Mouse (Mus musculus) neural tube, embryonic 13.5 days (tissue): ENCODE measurements around the gene Mif4gd. TPM values are rescaled to one million over a fixed set of nuclear protein-coding genes. Genes with fewer than 3 reads are reported as not detected.

Experiments used
- ATAC-seq: fragments of 200-750 bp; cut with Nextera tagmentation; 2 replicates; pipeline ENCODE4 v1.8.0; 2017; ENCODE audit warnings: low read depth, mild to moderate bottlenecking, moderate TSS enrichment, moderate library complexity
- H3K27ac ChIP-seq: fragments of 300-500 bp; sonication (generic); replicated peaks from 2 replicates; pipeline ENCODE4 v1.5.1; 2015; ENCODE audit warnings: moderate library complexity, mild to moderate bottlenecking, inconsistent platforms
- H3K27me3 ChIP-seq: fragments of 300-500 bp; sonication (generic); 2 replicates; pipeline ENCODE4 v1.6.1; 2015; ENCODE audit warnings: mild to moderate bottlenecking, inconsistent platforms
- H3K36me3 ChIP-seq: fragments of 300-500 bp; sonication (generic); 2 replicates; pipeline ENCODE4 v1.6.1; 2015; ENCODE audit warnings: mild to moderate bottlenecking, inconsistent platforms
- H3K4me1 ChIP-seq: fragments of 300-500 bp; sonication (generic); replicated peaks from 2 replicates; pipeline ENCODE4 v1.6.1; 2015; ENCODE audit warnings: inconsistent platforms
- H3K4me2 ChIP-seq: fragments of 300-500 bp; sonication (generic); 2 replicates; pipeline ENCODE4 v1.6.1; 2015; ENCODE audit warnings: inconsistent platforms, mild to moderate bottlenecking, moderate library complexity
- H3K4me3 ChIP-seq: fragments of 300-500 bp; sonication (generic); 2 replicates; pipeline ENCODE4 v1.5.1; 2015; ENCODE audit warnings: mild to moderate bottlenecking, inconsistent platforms
- H3K9ac ChIP-seq: fragments of 300-500 bp; sonication (generic); 2 replicates; pipeline ENCODE4 v1.6.1; 2015; ENCODE audit warnings: moderate library complexity, mild to moderate bottlenecking, inconsistent platforms
- H3K9me3 ChIP-seq: fragments of 300-500 bp; sonication (generic); 2 replicates; pipeline ENCODE4 v1.6.1; 2016; ENCODE audit warnings: inconsistent platforms
- WGBS: fragments of 180-500 bp; shearing (Covaris S2); methylation state at CpG from one replicate; pipeline ENCODE4 v1.1.7; 2015; 5-methylcytosine and 5-hydroxymethylcytosine counted together
- polyA plus RNA-seq: library from polyadenylated mRNA; unstranded; fragments of >200 nt; fragmentation: Nextera tagmentation; extraction: Ambion mirVana; gene quantifications from 2 replicates; pipeline ENCODE4 v1.2.1, GENCODE M21; 2015

Mif4gd gene
- polyA plus RNA-seq, 1 experiment from 2014 or later: 12.0 TPM

- ATAC-seq: no peak
- Histone ChIP-seq H3K4me2 (no peak overlapping the region), H3K9ac (no peak overlapping the region), H3K27ac (no peak overlapping the region), H3K9me3 (no peaks in the 10 kb centered on the region), H3K27me3 (no peaks in the 10 kb centered on the region), H3K4me1 (no peaks in the 10 kb centered on the region), H3K36me3 (peaks cover 96% of the 10 kb centered on the region), H3K4me3 (no peak overlapping the region)
- WGBS: 91% methylated on average over 7 of the region's 7 CpGs
Observed at GRCm38 (mm10) chr11:115585573-115586100, 27.1 kb downstream of the Mif4gd start.

- ATAC-seq: no peak
- Histone ChIP-seq H3K27ac (no peak overlapping the region), H3K9me3 (no peaks in the 10 kb centered on the region), H3K4me3 (no peak overlapping the region), H3K4me1 (no peaks in the 10 kb centered on the region), H3K4me2 (no peak overlapping the region), H3K9ac (no peak overlapping the region), H3K36me3 (peaks cover 93% of the 10 kb centered on the region), H3K27me3 (no peaks in the 10 kb centered on the region)
- WGBS: 86% methylated on average over 10 of the region's 10 CpGs
Observed at GRCm38 (mm10) chr11:115584376-115585073, 28.2 kb downstream of the Mif4gd start.

GRCm38 (mm10) chr11:115582913-115583606 lies 29.7 kb downstream of the Mif4gd start:
- Histone ChIP-seq H3K27me3 (no peaks in the 10 kb centered on the region), H3K9ac (no peak overlapping the region), H3K9me3 (no peaks in the 10 kb centered on the region), H3K4me2 (no peak overlapping the region), H3K4me3 (no peak overlapping the region), H3K4me1 (no peaks in the 10 kb centered on the region), H3K36me3 (peaks cover 96% of the 10 kb centered on the region), H3K27ac (0 out of 2 replicates have a peak overlapping the region, but pooled peaks have one; percentile 13)
- WGBS: 81% methylated on average over 10 of the region's 10 CpGs
- no peak for ATAC-seq

- no peak overlapping the region for H3K4me2 ChIP-seq
- no peak overlapping the region for H3K27ac ChIP-seq
- H3K27me3 ChIP-seq: no peaks in the 10 kb centered on the region
- no peaks in the 10 kb centered on the region for H3K4me1 ChIP-seq
- no peak for ATAC-seq
- no peaks in the 10 kb centered on the region for H3K9me3 ChIP-seq
- peaks cover 72% of the 10 kb centered on the region for H3K36me3 ChIP-seq
- H3K4me3 ChIP-seq: no peak overlapping the region
- H3K9ac ChIP-seq: no peak overlapping the region
Observed at GRCm38 (mm10) chr11:115579080-115579479, 33.7 kb downstream of the Mif4gd start.

- H3K36me3 ChIP-seq: peaks cover 38% of the 10 kb centered on the region
Observed at GRCm38 (mm10) chr11:115564961-115565360, 47.8 kb downstream of the Mif4gd start.

GRCm38 (mm10) chr11:115564064-115564809 lies 48.5 kb downstream of the Mif4gd start, which contains the start of gene Nup85:
Nup85 (plus strand) TSS chr11:115564434.
- no peaks in the 10 kb centered on the region for H3K27me3 ChIP-seq
- H3K4me1 ChIP-seq: peaks cover 15% of the 10 kb centered on the region
- H3K9me3 ChIP-seq: no peaks in the 10 kb centered on the region
- peak within 1 kb of the TSS; percentile 85 for H3K4me3 ChIP-seq
- peak within 1 kb of the TSS; percentile 82 for H3K27ac ChIP-seq
- H3K4me2 ChIP-seq: peak within 1 kb of the TSS; percentile 95
- H3K9ac ChIP-seq: peak within 1 kb of the TSS; percentile 81
- peaks cover 31% of the 10 kb centered on the region for H3K36me3 ChIP-seq
- WGBS: under 1% methylated on average over 42 of the region's 42 CpGs
- peak; percentile 94 for ATAC-seq

More at GRCm38 (mm10) chr11:115564961-115565360, 47.8 kb downstream of the Mif4gd start:
- peaks cover 15% of the 10 kb centered on the region for H3K4me1 ChIP-seq
- H3K27ac ChIP-seq: no peak overlapping the region
- peak overlapping the region; percentile 95 for H3K4me2 ChIP-seq
- peak overlapping the region; percentile 85 for H3K4me3 ChIP-seq
- 25% methylated on average over 7 of the region's 7 CpGs for WGBS
- H3K9me3 ChIP-seq: no peaks in the 10 kb centered on the region
- peak overlapping the region; percentile 81 for H3K9ac ChIP-seq
- H3K27me3 ChIP-seq: no peaks in the 10 kb centered on the region
- no peak for ATAC-seq

- H3K4me1 ChIP-seq: peaks cover 15% of the 10 kb centered on the region
- peak overlapping the region; percentile 81 for H3K9ac ChIP-seq
- H3K36me3 ChIP-seq: peaks cover 23% of the 10 kb centered on the region
- 49% methylated on average over 4 of the region's 4 CpGs for WGBS
- ATAC-seq: no peak
- peak overlapping the region; percentile 95 for H3K4me2 ChIP-seq
- no peaks in the 10 kb centered on the region for H3K9me3 ChIP-seq
- H3K27ac ChIP-seq: peak overlapping the region; percentile 82; the same call in 1 of the 2 replicates
- H3K27me3 ChIP-seq: no peaks in the 10 kb centered on the region
- H3K4me3 ChIP-seq: peak overlapping the region; percentile 85
Observed at GRCm38 (mm10) chr11:115563406-115563805, 49.4 kb downstream of the Mif4gd start.

Other genes starting within 250 kb of the Mif4gd start
- 41.5 and 44.6 TPM in 2 replicates for gene Hid1, start 245.2 kb downstream of the Mif4gd start, polyA plus RNA-seq
- 23.7 and 24.1 TPM in 2 replicates for gene Cdr2l, start 231.1 kb downstream of the Mif4gd start, polyA plus RNA-seq
- gene Mrpl58, start 209.2 kb downstream of the Mif4gd start, polyA plus RNA-seq: 182 and 203 TPM in 2 replicates
- 920 and 1,025 TPM in 2 replicates for gene Atp5h, start 193.0 kb downstream of the Mif4gd start, polyA plus RNA-seq
- 22.9 and 23.5 TPM in 2 replicates for gene Kctd2, start 192.8 kb downstream of the Mif4gd start, polyA plus RNA-seq
- gene Trim80, start 172.4 kb downstream of the Mif4gd start, polyA plus RNA-seq: not detected in 2 replicates
- 0.20 TPM in 1 of 2 replicates, not detected in the other for gene Slc16a5, start 150.5 kb downstream of the Mif4gd start, polyA plus RNA-seq
- gene Armc7, start 137.3 kb downstream of the Mif4gd start, polyA plus RNA-seq: 13.1 and 14.4 TPM in 2 replicates
- 95.6 and 96.7 TPM in 2 replicates for gene Nt5c, start 121.1 kb downstream of the Mif4gd start, polyA plus RNA-seq
- gene Jpt1, start 98.6 kb downstream of the Mif4gd start, polyA plus RNA-seq: 1,262 and 1,276 TPM in 2 replicates
- 1,158 and 1,175 TPM in 2 replicates for gene Sumo2, start 76.7 kb downstream of the Mif4gd start, polyA plus RNA-seq
- gene Nup85, start 48.5 kb downstream of the Mif4gd start, polyA plus RNA-seq: 99.8 and 119 TPM in 2 replicates
- 73.9 and 91.8 TPM in 2 replicates for gene Mrps7, start 9.0 kb downstream of the Mif4gd start, polyA plus RNA-seq
- gene Gga3, start 8.9 kb downstream of the Mif4gd start, polyA plus RNA-seq: 36.1 and 36.4 TPM in 2 replicates
- gene Slc25a19, start 15.3 kb upstream of the Mif4gd start, polyA plus RNA-seq: 33.0 and 37.5 TPM in 2 replicates
- 189 and 191 TPM in 2 replicates for gene Grb2, start 95.6 kb upstream of the Mif4gd start, polyA plus RNA-seq
- gene Tmem94, start 152.5 kb upstream of the Mif4gd start, polyA plus RNA-seq: 25.4 and 25.8 TPM in 2 replicates
- gene Caskin2, start 200.7 kb upstream of the Mif4gd start, polyA plus RNA-seq: 13.8 and 15.2 TPM in 2 replicates
- 22.7 and 23.4 TPM in 2 replicates for gene Tsen54, start 201.8 kb upstream of the Mif4gd start, polyA plus RNA-seq
- gene Llgl2, start 211.1 kb upstream of the Mif4gd start, polyA plus RNA-seq: 1.4 and 1.8 TPM in 2 replicates
- 0.10 TPM in 1 of 2 replicates, not detected in the other for gene Myo15b, start 245.4 kb upstream of the Mif4gd start, polyA plus RNA-seq